Mouse (Mus musculus) midbrain, embryonic 12.5 days (tissue): Measurements from ENCODE around the gene Dlg2. TPM values are rescaled to one million over a fixed set of nuclear protein-coding genes. Genes with fewer than 3 reads are reported as not detected.
A peak's percentile ranks its signal among the peaks of the same experiment; 100 is the strongest.

Experiments used
- ATAC-seq: fragments of 200-750 bp; cut with Nextera tagmentation; 2 replicates; pipeline ENCODE4 v1.8.0; 2017; ENCODE audit warnings: low read depth, moderate TSS enrichment, moderate library complexity; ENCODE audit not compliant: low FRiP score
- H3K27ac ChIP-seq: fragments of 300-500 bp; sonication (generic); replicated peaks from 2 replicates; pipeline ENCODE4 v1.5.1; 2016; ENCODE audit warnings: mild to moderate bottlenecking
- H3K27me3 ChIP-seq: fragments of 300-500 bp; sonication (generic); 2 replicates; pipeline ENCODE4 v1.6.1; 2016; ENCODE audit warnings: mild to moderate bottlenecking
- H3K36me3 ChIP-seq: fragments of 300-500 bp; sonication (generic); 2 replicates; pipeline ENCODE4 v1.6.1; 2016
- H3K4me1 ChIP-seq: fragments of 300-500 bp; sonication (generic); 2 replicates; pipeline ENCODE4 v1.6.1; 2016
- H3K4me2 ChIP-seq: fragments of 300-500 bp; sonication (generic); replicated peaks from 2 replicates; pipeline ENCODE4 v1.6.1; 2016; ENCODE audit warnings: mild to moderate bottlenecking, moderate library complexity
- H3K4me3 ChIP-seq: fragments of 300-500 bp; sonication (generic); 2 replicates; pipeline ENCODE4 v1.5.1; 2016; ENCODE audit warnings: mild to moderate bottlenecking
- H3K9ac ChIP-seq: fragments of 300-500 bp; sonication (generic); replicated peaks from 2 replicates; pipeline ENCODE4 v1.6.1; 2016; ENCODE audit warnings: mild to moderate bottlenecking, moderate library complexity
- H3K9me3 ChIP-seq: fragments of 300-500 bp; sonication (generic); 2 replicates; pipeline ENCODE4 v1.6.1; 2016; ENCODE audit warnings: mild to moderate bottlenecking
- WGBS: fragments of 180-500 bp; shearing (Covaris S2); methylation state at CpG from one replicate; pipeline ENCODE4 v1.1.7; 2016; 5-methylcytosine and 5-hydroxymethylcytosine counted together
- polyA plus RNA-seq: library from polyadenylated mRNA; unstranded; fragments of >200 nt; fragmentation: Nextera tagmentation; extraction: Ambion mirVana; gene quantifications from 2 replicates; pipeline ENCODE4 v1.2.1, GENCODE M21; 2016

Dlg2 gene
- 4.2 and 5.4 TPM in 2 replicates for polyA plus RNA-seq

DNA sequence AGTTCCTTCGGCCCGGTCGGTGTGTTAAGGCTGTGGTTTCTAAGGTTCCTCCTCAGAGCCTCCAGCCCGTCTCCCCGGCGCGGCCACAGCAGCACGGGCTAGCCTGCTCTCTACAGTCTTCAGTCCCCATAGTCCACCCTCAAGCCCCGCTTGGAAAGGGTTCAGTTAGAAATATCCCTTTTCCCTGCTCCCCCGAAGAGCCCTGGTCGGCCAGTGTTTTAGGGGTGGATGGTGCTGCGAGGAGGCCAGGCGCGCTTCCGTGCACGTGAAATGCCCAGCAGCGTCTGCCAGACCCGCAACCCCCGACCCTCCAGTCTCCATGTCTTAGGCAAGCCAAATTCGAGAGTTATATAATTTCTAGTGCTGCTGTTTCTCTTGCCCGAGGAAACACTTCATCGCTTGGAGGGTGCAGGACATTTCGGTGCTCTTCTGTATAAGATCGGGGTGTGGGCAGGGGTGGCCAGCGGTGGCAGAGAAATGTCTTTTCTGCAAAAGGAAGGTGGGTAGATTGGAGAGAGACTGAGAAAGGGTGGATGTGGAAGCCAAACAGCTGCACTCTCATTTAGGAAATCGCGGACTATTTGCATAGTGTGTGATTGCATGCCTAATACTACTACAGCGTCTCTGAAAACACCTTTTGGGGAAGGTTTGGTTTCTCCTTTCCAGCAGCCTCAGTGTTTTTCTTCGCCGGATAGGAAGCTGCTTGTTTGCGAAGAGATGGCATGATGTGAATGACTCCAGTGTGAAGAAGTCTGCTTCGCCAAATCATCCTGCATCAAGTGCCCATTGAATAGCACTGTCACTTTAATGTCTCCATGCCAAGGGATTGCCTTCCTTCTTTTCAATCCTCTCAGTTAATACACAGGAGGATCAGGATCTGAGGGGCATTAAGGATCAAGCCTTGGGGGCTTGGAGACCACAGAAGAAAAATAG is at the start of gene Dlg2:
Dlg2 (plus strand) TSS at position 360 of the 933 bp plus-strand sequence.
- H3K36me3 ChIP-seq = no peaks in the 10 kb centered on the region
- no peaks in the 10 kb centered on the region for H3K27me3 ChIP-seq
- H3K4me3 ChIP-seq = peak within 1 kb of the TSS; percentile 65
- peak within 1 kb of the TSS; percentile 73 for H3K9ac ChIP-seq
- H3K9me3 ChIP-seq = no peaks in the 10 kb centered on the region
- ATAC-seq = no peak
- H3K4me2 ChIP-seq = peak within 1 kb of the TSS; percentile 81
- peak within 1 kb of the TSS; percentile 84 for H3K27ac ChIP-seq
- H3K4me1 ChIP-seq = peaks cover 14% of the 10 kb centered on the region
- under 1% methylated on average over 32 of the region's 32 CpGs for WGBS

DNA sequence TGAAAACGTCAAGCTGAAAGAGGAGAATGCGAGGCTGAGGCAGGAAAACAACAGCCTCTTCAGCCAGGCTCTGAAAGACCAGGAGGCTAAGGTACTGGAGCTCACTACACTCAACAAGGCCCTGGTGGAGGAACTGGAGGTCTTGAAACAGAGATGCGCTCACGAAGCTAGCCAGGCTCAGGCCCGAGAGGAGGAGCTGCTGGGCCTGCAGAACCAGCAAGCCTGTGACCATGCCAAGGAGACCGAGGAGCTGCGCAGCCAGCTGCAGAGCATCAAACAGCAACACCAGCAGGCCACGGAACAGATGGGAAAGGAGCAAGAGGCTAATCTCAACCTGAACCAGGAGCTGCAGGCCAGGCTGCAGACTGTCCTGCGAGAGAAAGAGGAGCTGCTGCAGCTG is 49.5 kb upstream of the Dlg2 start:
- ATAC-seq = no peak
- no peaks in the 10 kb centered on the region for H3K9me3 ChIP-seq
- peak overlapping the region; percentile 60 for H3K4me2 ChIP-seq
- no peak overlapping the region for H3K27ac ChIP-seq
- H3K27me3 ChIP-seq = peaks cover 7% of the 10 kb centered on the region
- H3K36me3 ChIP-seq = no peaks in the 10 kb centered on the region
- H3K9ac ChIP-seq = 0 out of 2 replicates have a peak overlapping the region, but pooled peaks have one; percentile 1
- H3K4me1 ChIP-seq = peaks cover 7% of the 10 kb centered on the region
- WGBS = 70% methylated on average over 9 of the region's 9 CpGs
- H3K4me3 ChIP-seq = peak overlapping the region; percentile 38

- no peak for ATAC-seq
Observed at GRCm38 (mm10) chr7:90432221-90432620, 44.3 kb upstream of the Dlg2 start.

GRCm38 (mm10) chr7:90440044-90440443 is 36.4 kb upstream of the Dlg2 start:
- no peak for ATAC-seq
- 90% methylated on average over 4 of the region's 4 CpGs for WGBS
- H3K4me1 ChIP-seq = 0 out of 2 replicates have a peak, but pooled peaks cover 4% of the 10 kb centered on the region
- no peaks in the 10 kb centered on the region for H3K27me3 ChIP-seq
- H3K9ac ChIP-seq = no peak overlapping the region
- no peak overlapping the region for H3K4me3 ChIP-seq
- no peak overlapping the region for H3K4me2 ChIP-seq
- no peaks in the 10 kb centered on the region for H3K36me3 ChIP-seq
- no peaks in the 10 kb centered on the region for H3K9me3 ChIP-seq
- no peak overlapping the region for H3K27ac ChIP-seq

More at GRCm38 (mm10) chr7:90432221-90432620, 44.3 kb upstream of the Dlg2 start:
- Histone ChIP-seq H3K36me3 (no peaks in the 10 kb centered on the region), H3K9me3 (no peaks in the 10 kb centered on the region), H3K9ac (no peak overlapping the region), H3K4me1 (no peaks in the 10 kb centered on the region; the same call in 1 of the 2 replicates), H3K4me3 (no peak overlapping the region), H3K27me3 (peaks cover 1% of the 10 kb centered on the region; the same call in 1 of the 2 replicates), H3K27ac (no peak overlapping the region), H3K4me2 (no peak overlapping the region)

- Histone ChIP-seq H3K4me3 (peak overlapping the region; percentile 96), H3K4me1 (peaks cover 6% of the 10 kb centered on the region; the same call in 1 of the 2 replicates), H3K27me3 (no peaks in the 10 kb centered on the region), H3K27ac (peak overlapping the region; percentile 99), H3K36me3 (0 out of 2 replicates have a peak, but pooled peaks cover under 1% of the 10 kb centered on the region), H3K9ac (peak overlapping the region; percentile 37; the same call in 1 of the 2 replicates), H3K4me2 (peak overlapping the region; percentile 54), H3K9me3 (no peaks in the 10 kb centered on the region)
- ATAC-seq = peak; percentile 20
- 11% methylated on average over 4 of the region's 4 CpGs for WGBS
Observed at GRCm38 (mm10) chr7:90442070-90442469, 34.4 kb upstream of the Dlg2 start.

GRCm38 (mm10) chr7:90442518-90443080 is 33.9 kb upstream of the Dlg2 start, which contains the start of gene Crebzf:
Gene Crebzf (plus strand): TSS chr7:90442729.
- H3K4me2 ChIP-seq = peak within 1 kb of the TSS; percentile 98
- peaks cover 5% of the 10 kb centered on the region; the same call in 1 of the 2 replicates for H3K36me3 ChIP-seq
- peak; percentile 95 for ATAC-seq
- WGBS = under 1% methylated on average over 54 of the region's 54 CpGs
- H3K27ac ChIP-seq = peak within 1 kb of the TSS; percentile 99
- no peaks in the 10 kb centered on the region for H3K9me3 ChIP-seq
- peak within 1 kb of the TSS; percentile 98 for H3K9ac ChIP-seq
- peaks cover 6% of the 10 kb centered on the region; the same call in 1 of the 2 replicates for H3K4me1 ChIP-seq
- no peaks in the 10 kb centered on the region for H3K27me3 ChIP-seq
- H3K4me3 ChIP-seq = peak within 1 kb of the TSS; percentile 96

- peaks cover 6% of the 10 kb centered on the region; the same call in 1 of the 2 replicates for H3K4me1 ChIP-seq
- H3K4me2 ChIP-seq = peak overlapping the region; percentile 98
- H3K4me3 ChIP-seq = peak overlapping the region; percentile 96
- peak overlapping the region; percentile 99 for H3K27ac ChIP-seq
- ATAC-seq = peak; percentile 73
- peak overlapping the region; percentile 98 for H3K9ac ChIP-seq
- H3K9me3 ChIP-seq = no peaks in the 10 kb centered on the region
- peaks cover 7% of the 10 kb centered on the region; the same call in 1 of the 2 replicates for H3K36me3 ChIP-seq
- WGBS = under 1% methylated on average over 113 of the region's 123 CpGs
- no peaks in the 10 kb centered on the region for H3K27me3 ChIP-seq
Observed at GRCm38 (mm10) chr7:90443101-90444091, 33.1 kb upstream of the Dlg2 start.

GRCm38 (mm10) chr7:90444206-90444605 is 32.3 kb upstream of the Dlg2 start:
- Histone ChIP-seq H3K9ac (peak overlapping the region; percentile 98), H3K4me3 (peak overlapping the region; percentile 96), H3K4me2 (peak overlapping the region; percentile 98), H3K36me3 (peaks cover 7% of the 10 kb centered on the region; the same call in 1 of the 2 replicates), H3K27ac (no peak overlapping the region), H3K4me1 (peaks cover 6% of the 10 kb centered on the region; the same call in 1 of the 2 replicates), H3K9me3 (no peaks in the 10 kb centered on the region), H3K27me3 (no peaks in the 10 kb centered on the region)
- 0% methylated on average over 6 of the region's 6 CpGs for WGBS
- ATAC-seq = no peak

DNA sequence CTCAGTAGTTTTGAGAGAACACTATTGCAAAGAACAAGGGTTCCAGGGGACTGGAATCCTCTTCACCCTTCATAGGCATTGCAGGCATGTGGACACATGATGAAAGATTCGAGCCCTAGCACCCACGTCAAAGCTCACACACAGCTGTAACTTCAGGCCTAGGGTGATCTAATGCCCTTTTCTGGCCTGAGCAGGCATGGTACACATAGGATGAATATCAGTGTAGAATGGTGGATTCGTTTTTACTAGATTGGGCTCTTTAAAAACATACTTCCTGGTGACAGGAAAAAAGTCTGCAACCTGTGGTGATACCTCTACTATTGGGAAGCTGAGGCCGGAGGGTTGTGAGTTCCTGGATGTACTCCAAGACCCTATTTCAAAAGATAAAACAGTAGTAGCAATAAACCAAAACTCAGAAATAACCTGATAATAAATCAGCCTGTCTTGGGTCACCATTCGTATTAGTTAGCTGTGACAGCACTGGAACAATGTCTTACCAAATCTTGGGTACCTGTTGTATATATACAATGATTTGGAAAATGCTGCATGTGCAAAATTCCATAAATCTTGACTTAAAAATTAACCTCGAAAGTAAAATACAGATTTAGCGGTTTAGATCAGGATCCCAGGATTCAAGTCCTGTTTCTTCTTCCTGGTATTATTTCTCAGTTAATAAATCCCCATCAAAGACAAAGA is 20.2 kb upstream of the Dlg2 start:
- peak overlapping the region; percentile 75 for H3K4me3 ChIP-seq
- H3K9ac ChIP-seq = peak overlapping the region; percentile 71
- peak overlapping the region; percentile 60 for H3K4me2 ChIP-seq
- no peak for ATAC-seq
- WGBS = 43% methylated on average over 7 of the region's 7 CpGs
- H3K4me1 ChIP-seq = peaks cover 8% of the 10 kb centered on the region
- H3K36me3 ChIP-seq = peaks cover 26% of the 10 kb centered on the region
- H3K27ac ChIP-seq = 0 out of 2 replicates have a peak overlapping the region, but pooled peaks have one; percentile 86
- H3K27me3 ChIP-seq = peaks cover 4% of the 10 kb centered on the region; the same call in 1 of the 2 replicates
- H3K9me3 ChIP-seq = no peaks in the 10 kb centered on the region

DNA sequence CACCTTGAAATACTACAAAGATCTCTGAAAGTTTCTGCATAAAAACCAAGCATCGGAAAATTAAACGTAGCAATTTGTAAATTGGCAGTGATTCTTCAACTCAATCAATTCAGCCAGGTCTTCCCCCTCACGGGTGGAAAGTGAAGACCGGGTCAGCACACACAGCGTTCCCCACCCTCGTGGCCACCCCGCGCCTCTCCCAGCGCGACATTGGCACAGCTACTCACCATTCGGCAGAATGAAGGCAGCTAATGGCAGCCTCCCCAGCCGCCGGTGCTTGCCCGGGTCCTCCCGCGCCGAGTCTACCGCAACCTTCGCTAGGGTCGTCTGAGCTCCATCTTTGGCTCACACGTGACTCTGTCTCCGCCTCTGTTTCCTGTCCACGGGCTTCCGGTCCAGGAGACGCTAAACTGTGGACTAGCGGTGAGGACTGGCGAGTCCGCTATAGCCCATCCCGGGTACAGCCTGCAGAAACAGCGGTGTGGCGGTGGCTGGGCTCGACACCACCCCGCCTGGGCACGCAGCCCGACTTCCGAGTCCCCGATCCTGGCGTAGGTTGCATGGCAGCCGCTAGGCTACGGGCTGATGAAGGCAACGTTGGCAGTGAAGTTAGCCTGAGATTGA is 19.5 kb upstream of the Dlg2 start, which contains the start of gene Tmem126a:
Tmem126a (minus strand) TSS at position 385 of the 624 bp plus-strand sequence.
- ATAC-seq = peak; percentile 98
- Histone ChIP-seq H3K9me3 (no peaks in the 10 kb centered on the region), H3K27me3 (peaks cover 4% of the 10 kb centered on the region; the same call in 1 of the 2 replicates), H3K36me3 (peaks cover 20% of the 10 kb centered on the region), H3K4me2 (peak within 1 kb of the TSS; percentile 60), H3K9ac (peak within 1 kb of the TSS; percentile 71), H3K4me1 (peaks cover 8% of the 10 kb centered on the region), H3K4me3 (peak within 1 kb of the TSS; percentile 75), H3K27ac (peak within 1 kb of the TSS; percentile 86)
- WGBS = under 1% methylated on average over 41 of the region's 41 CpGs
